7 mouse cellular contexts compared by ENCODE assay signal in genomic region chr10:122895121-122895770, GRCm38 (mm10).
DNase-seq lines count a peak whose midpoint lies in the region; ATAC-seq and TF ChIP-seq lines count a peak whose summit lies in the region.

No protein-coding gene starts in this region.

- H3K36me3 ChIP-seq in E14TG2a.4 (ENCODE audit: insufficient read depth, low read length), result no peaks in the 10 kb centered on the region
- no peaks in the 10 kb centered on the region for H3K36me3 ChIP-seq in heart, embryonic 10.5 days

- peak overlapping the region; percentile 73 for H3K27ac ChIP-seq in heart, embryonic 10.5 days

- peak; percentile 81 for DNase-seq in ZHBTc4 (ENCODE audit: low read depth, low spot score)
- DNase-seq in heart, embryonic 10.5 days (ENCODE audit: low spot score), result no peak
- DNase-seq in kidney, postnatal 14 days, result peak; percentile 55
- DNase-seq in thymus, postnatal 10 days (ENCODE audit: low spot score in 2 of 2), result peak; percentile 11 to 52

- H3K9me3 ChIP-seq in E14TG2a.4 (ENCODE audit: low read length), result peaks cover 9% of the 10 kb centered on the region; the same call in 1 of the 2 replicates
- H3K9me3 ChIP-seq in heart, embryonic 10.5 days, result no peaks in the 10 kb centered on the region

- 75% methylated on average over 12 of the region's 12 CpGs for WGBS in heart, embryonic 10.5 days

- H3K4me3 ChIP-seq in E14TG2a.4 (replicated peaks; ENCODE audit: low read length), result peak overlapping the region; percentile 57
- no peak overlapping the region for H3K4me3 ChIP-seq in heart, embryonic 10.5 days

- H3K4me1 ChIP-seq in E14TG2a.4 (replicated peaks; ENCODE audit: low read depth, low read length), result peaks cover 13% of the 10 kb centered on the region
- H3K4me1 ChIP-seq in heart, embryonic 10.5 days, result peaks cover 22% of the 10 kb centered on the region

- H3K27me3 ChIP-seq in E14TG2a.4 (ENCODE audit: insufficient read depth, low read length), result peaks cover 27% of the 10 kb centered on the region
- no peaks in the 10 kb centered on the region for H3K27me3 ChIP-seq in heart, embryonic 10.5 days (ENCODE audit: insufficient read depth, poor library complexity, severe bottlenecking)

- TF ChIP-seq CTCF in E14TG2a.4 (conservative IDR thresholded peaks at IDR 0.05; ENCODE audit: low read length), result peak; percentile 49

- ATAC-seq in common myeloid progenitor, adult 5-6 weeks (replicated peaks; ENCODE audit: low read depth, poor library complexity, severe bottlenecking), result peak; percentile 67
- ATAC-seq in megakaryocyte progenitor cell, adult 5-6 weeks (replicated peaks; ENCODE audit: poor library complexity), result peak; percentile 78
